Comparison of ENCODE assay signal across 11 mouse cellular contexts in the genomic region with DNA sequence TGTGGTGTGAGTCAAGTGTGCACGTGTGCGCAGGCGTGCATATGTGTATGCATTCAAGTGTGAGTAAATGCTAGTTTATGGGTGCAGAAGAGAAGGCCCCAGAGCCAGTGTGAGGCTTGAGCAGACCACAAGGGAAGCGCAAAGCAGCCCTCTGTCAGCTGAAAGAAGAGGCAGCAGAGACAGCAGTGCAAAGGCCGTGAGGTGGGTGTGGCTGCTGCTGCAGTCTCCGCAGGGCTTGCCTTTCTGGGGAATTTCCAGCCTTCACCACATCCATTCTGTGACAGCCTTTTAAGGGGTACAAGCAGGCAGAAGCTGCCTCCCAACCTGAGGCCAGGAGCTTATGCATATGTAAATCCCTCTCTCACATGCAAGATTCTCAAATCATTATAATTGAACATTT.
DNase-seq lines count a peak whose midpoint lies in the region; ATAC-seq lines count a peak whose summit lies in the region.
"Had no signal": no experiment of that assay in that cellular context is flagged by ENCODE, and none has a peak within 500 bp of the region (broad histone marks: within the 10 kb centered on the region; RNA-seq: fewer than 3 reads in every experiment).

No protein-coding gene starts in this region.

- no peaks in the 10 kb centered on the region for H3K36me3 ChIP-seq in forebrain, embryonic 15.5 days
- no peaks in the 10 kb centered on the region for H3K36me3 ChIP-seq in forebrain, embryonic 11.5 days (ENCODE audit: control insufficient read depth, insufficient read depth, low read length)
- H3K36me3 ChIP-seq in liver, embryonic 11.5 days (ENCODE audit: control insufficient read depth, insufficient read depth, low read length) = no peaks in the 10 kb centered on the region
- H3K36me3 ChIP-seq: embryonic facial prominence, embryonic 12.5 days; limb, embryonic 15.5 days had no signal

- no peak overlapping the region for H3K4me2 ChIP-seq in forebrain, embryonic 15.5 days (replicated peaks)
- H3K4me2 ChIP-seq in forebrain, embryonic 11.5 days (ENCODE audit: low read depth, low read length, severe bottlenecking) = no peak overlapping the region
- no peak overlapping the region for H3K4me2 ChIP-seq in liver, embryonic 11.5 days
- H3K4me2 ChIP-seq: embryonic facial prominence, embryonic 12.5 days; limb, embryonic 15.5 days had no signal

- 51% methylated on average over 6 of the region's 6 CpGs for WGBS in forebrain, embryonic 15.5 days
- WGBS in forebrain, embryonic 11.5 days = 60% methylated on average over 6 of the region's 6 CpGs
- 58% methylated on average over 6 of the region's 6 CpGs for WGBS in liver, embryonic 11.5 days

- peaks cover 31% of the 10 kb centered on the region for H3K4me1 ChIP-seq in forebrain, embryonic 15.5 days
- H3K4me1 ChIP-seq in forebrain, embryonic 11.5 days (replicated peaks; ENCODE audit: control insufficient read depth, insufficient read depth, low read length) = no peaks in the 10 kb centered on the region
- H3K4me1 ChIP-seq in liver, embryonic 11.5 days (replicated peaks; ENCODE audit: control insufficient read depth, insufficient read depth, low read length) = peaks cover 12% of the 10 kb centered on the region
- H3K4me1 ChIP-seq: limb, embryonic 15.5 days had no signal

- H3K27me3 ChIP-seq in forebrain, embryonic 15.5 days = no peaks in the 10 kb centered on the region
- H3K27me3 ChIP-seq in forebrain, embryonic 11.5 days (ENCODE audit: control insufficient read depth, insufficient read depth, low read length) = no peaks in the 10 kb centered on the region
- H3K27me3 ChIP-seq in liver, embryonic 11.5 days (replicated peaks; ENCODE audit: control insufficient read depth, insufficient read depth, low read length) = no peaks in the 10 kb centered on the region
- H3K27me3 ChIP-seq: embryonic facial prominence, embryonic 12.5 days; limb, embryonic 15.5 days had no signal

- H3K27ac ChIP-seq in forebrain, embryonic 15.5 days (replicated peaks) = peak overlapping the region; percentile 69
- no peak overlapping the region for H3K27ac ChIP-seq in forebrain, embryonic 11.5 days (ENCODE audit: low read depth, low read length)
- H3K27ac ChIP-seq in liver, embryonic 11.5 days (ENCODE audit: low read depth, low read length) = no peak overlapping the region
- H3K27ac ChIP-seq: embryonic facial prominence, embryonic 12.5 days; limb, embryonic 15.5 days had no signal

- H3K9ac ChIP-seq in forebrain, embryonic 15.5 days (replicated peaks) = 0 out of 2 replicates have a peak overlapping the region, but pooled peaks have one; percentile 13
- no peak overlapping the region for H3K9ac ChIP-seq in forebrain, embryonic 11.5 days (ENCODE audit: low read length)
- H3K9ac ChIP-seq in liver, embryonic 11.5 days (ENCODE audit: low read depth, low read length) = no peak overlapping the region
- H3K9ac ChIP-seq: embryonic facial prominence, embryonic 12.5 days; limb, embryonic 15.5 days had no signal

- H3K9me3 ChIP-seq in forebrain, embryonic 15.5 days = no peaks in the 10 kb centered on the region
- no peaks in the 10 kb centered on the region for H3K9me3 ChIP-seq in forebrain, embryonic 11.5 days (ENCODE audit: control insufficient read depth, low read length)
- no peaks in the 10 kb centered on the region for H3K9me3 ChIP-seq in liver, embryonic 11.5 days (ENCODE audit: control insufficient read depth, low read length)
- H3K9me3 ChIP-seq: embryonic facial prominence, embryonic 12.5 days; limb, embryonic 15.5 days had no signal

- no peak for DNase-seq in forebrain, embryonic 11.5 days (ENCODE audit: low spot score)
- peak; percentile 19 to 21 for DNase-seq in spleen, postnatal 36 days (ENCODE audit: low spot score in 2 of 2)
- no peak for DNase-seq in spleen, postnatal 4 days (ENCODE audit: low spot score in 2 of 2)
- DNase-seq in thymus, postnatal 36 days = peak; percentile 32 to 48
- DNase-seq in kidney, adult 18-20 months = no peak
- DNase-seq in liver, embryonic 11.5 days (ENCODE audit: low spot score) = no peak

- peak; percentile 38 for ATAC-seq in forebrain, embryonic 15.5 days (replicated peaks)
- ATAC-seq in forebrain, embryonic 11.5 days (replicated peaks; ENCODE audit: low FRiP score) = no peak
- peak; percentile 27; the same call in 1 of the 2 replicates for ATAC-seq in megakaryocyte progenitor cell, adult 5-6 weeks (replicated peaks; ENCODE audit: poor library complexity)
- no peak; the same call in 1 of the 2 replicates for ATAC-seq in liver, embryonic 11.5 days (replicated peaks; ENCODE audit: low FRiP score)

- H3K4me3 ChIP-seq in forebrain, embryonic 15.5 days = no peak overlapping the region
- no peak overlapping the region for H3K4me3 ChIP-seq in forebrain, embryonic 11.5 days (ENCODE audit: low read depth, low read length)
- H3K4me3 ChIP-seq in liver, embryonic 11.5 days (ENCODE audit: low read depth, low read length) = no peak overlapping the region
- H3K4me3 ChIP-seq: embryonic facial prominence, embryonic 12.5 days; heart, adult 2 months; limb, embryonic 15.5 days had no signal

Comparison
In these comparisons a context has a peak if more than half of its experiments do, and no peak if none do; other contexts are left out.
1. ATAC-seq: peak in forebrain, embryonic 15.5 days (single experiment) and megakaryocyte progenitor cell, adult 5-6 weeks (single experiment); none in forebrain, embryonic 11.5 days (single experiment) and liver, embryonic 11.5 days (single experiment).
2. DNase-seq: peak in spleen, postnatal 36 days (2 of 2) and thymus, postnatal 36 days (2 of 2); none in forebrain, embryonic 11.5 days (single experiment), spleen, postnatal 4 days (0 of 2), kidney, adult 18-20 months (single experiment) and liver, embryonic 11.5 days (single experiment).